Mouse (Mus musculus) bone marrow, adult 2 months (tissue): ENCODE data around the gene Dmrt1. TPM values are rescaled to one million over a fixed set of nuclear protein-coding genes. Genes with fewer than 3 reads are reported as not detected.
A peak's percentile ranks its signal among the peaks of the same experiment; 100 is the strongest.

ENCODE experiments used
- H3K27ac ChIP-seq: fragments of 200-500 bp; 2 replicates; pipeline ENCODE4 v1.5.1; 2012; ENCODE audit warnings: low read depth, mild to moderate bottlenecking, control low read depth, inconsistent platforms, low read length; ENCODE audit not compliant: control insufficient read depth, poor library complexity, insufficient read depth
- H3K4me1 ChIP-seq: fragments of 200-500 bp; 2 replicates; pipeline ENCODE4 v1.6.1; 2011; ENCODE audit warnings: low read length; ENCODE audit not compliant: control insufficient read depth, insufficient read depth
- H3K4me3 ChIP-seq: fragments of 200-500 bp; replicated peaks from 2 replicates; pipeline ENCODE3; 2011; ENCODE audit warnings: mild to moderate bottlenecking, low read depth, low read length, control low read depth; ENCODE audit not compliant: control insufficient read depth
- CTCF ChIP-seq: fragments of 200-500 bp; IDR thresholded peaks from 2 replicates; pipeline ENCODE4 v1.5.1; 2011; ENCODE audit warnings: low read length, control low read depth; ENCODE audit not compliant: control insufficient read depth, insufficient read depth
- POLR2A ChIP-seq: fragments of 200-500 bp; IDR thresholded peaks from 2 replicates; pipeline ENCODE4 v1.6.1; 2011; ENCODE audit warnings: low read depth, mild to moderate bottlenecking, control low read depth, low read length, borderline replicate concordance; ENCODE audit not compliant: control insufficient read depth
- WGBS: fragments of 180-500 bp; shearing (Covaris S2); methylation state at CpG from one replicate; pipeline ENCODE4 v1.1.7; 2018; 5-methylcytosine and 5-hydroxymethylcytosine counted together
- polyA plus RNA-seq: library from polyadenylated mRNA; stranded (reverse); fragments of >200 nt; gene quantifications from 2 replicates; pipeline ENCODE4 v1.2.4, GENCODE M21; 2011; ENCODE audit warnings: low replicate concordance; ENCODE audit not compliant: missing spikeins, insufficient read depth, insufficient read length

Dmrt1 gene
- polyA plus RNA-seq, 1 experiment = not detected

- TF ChIP-seq CTCF = no peak
- no peak for TF ChIP-seq POLR2A
- Histone ChIP-seq H3K27ac (no peak overlapping the region), H3K4me3 (no peak overlapping the region), H3K4me1 (no peaks in the 10 kb centered on the region)
- WGBS = 61% methylated on average over 2 of the region's 2 CpGs
These were observed 15.9 kb upstream of the Dmrt1 start for GRCm38 (mm10) chr19:25489546-25489945.

- H3K4me3 ChIP-seq = no peak overlapping the region
- no peak for TF ChIP-seq POLR2A
- TF ChIP-seq CTCF = no peak
- H3K4me1 ChIP-seq = no peaks in the 10 kb centered on the region
- no peak overlapping the region for H3K27ac ChIP-seq
- 77% methylated on average over 6 of the region's 6 CpGs for WGBS
These were observed 8.0 kb upstream of the Dmrt1 start for GRCm38 (mm10) chr19:25497434-25497833.

GRCm38 (mm10) chr19:25504878-25505277 lies 540 bp upstream of the Dmrt1 start:
- no peak for TF ChIP-seq CTCF
- H3K27ac ChIP-seq = no peak overlapping the region
- WGBS = 20% methylated on average over 10 of the region's 10 CpGs
- H3K4me3 ChIP-seq = no peak overlapping the region
- H3K4me1 ChIP-seq = no peaks in the 10 kb centered on the region

- Histone ChIP-seq H3K27ac (no peak overlapping the region), H3K4me3 (no peak overlapping the region), H3K4me1 (no peaks in the 10 kb centered on the region)
- 7% methylated on average over 23 of the region's 23 CpGs for WGBS
- TF ChIP-seq POLR2A = no peak
These were observed 1.2 kb downstream of the Dmrt1 start for GRCm38 (mm10) chr19:25506616-25507015.

GRCm38 (mm10) chr19:25514986-25515530 lies 9.6 kb downstream of the Dmrt1 start:
- no peaks in the 10 kb centered on the region for H3K4me1 ChIP-seq
- H3K4me3 ChIP-seq = no peak overlapping the region
- no peak for TF ChIP-seq CTCF
- TF ChIP-seq POLR2A = no peak
- H3K27ac ChIP-seq = no peak overlapping the region
- WGBS = 49% methylated on average over 12 of the region's 12 CpGs

GRCm38 (mm10) chr19:25524156-25524555 lies 18.7 kb downstream of the Dmrt1 start:
- Histone ChIP-seq H3K4me1 (no peaks in the 10 kb centered on the region), H3K27ac (no peak overlapping the region), H3K4me3 (no peak overlapping the region)
- TF ChIP-seq POLR2A (no peak), CTCF (no peak)
- 78% methylated on average over 6 of the region's 6 CpGs for WGBS

GRCm38 (mm10) chr19:25525726-25526125 lies 20.3 kb downstream of the Dmrt1 start:
- Histone ChIP-seq H3K4me3 (no peak overlapping the region), H3K27ac (no peak overlapping the region), H3K4me1 (no peaks in the 10 kb centered on the region)
- 96% methylated on average over 20 of the region's 20 CpGs for WGBS
- no peak for TF ChIP-seq CTCF
- TF ChIP-seq POLR2A = no peak

GRCm38 (mm10) chr19:25529673-25530072 lies 24.3 kb downstream of the Dmrt1 start:
- H3K4me1 ChIP-seq = no peaks in the 10 kb centered on the region
- WGBS = 81% methylated on average over 12 of the region's 12 CpGs
- H3K4me3 ChIP-seq = no peak overlapping the region
- H3K27ac ChIP-seq = no peak overlapping the region; the same call in 1 of the 2 replicates
- no peak for TF ChIP-seq POLR2A
- TF ChIP-seq CTCF = no peak

- H3K4me3 ChIP-seq = no peak overlapping the region
- TF ChIP-seq POLR2A (no peak), CTCF (peak; percentile 49; the same call in 1 of the 2 replicates)
- 38% methylated on average over 13 of the region's 13 CpGs for WGBS
- H3K27ac ChIP-seq = no peak overlapping the region; the same call in 1 of the 2 replicates
- peaks cover 3% of the 10 kb centered on the region; the same call in 1 of the 2 replicates for H3K4me1 ChIP-seq
These were observed 40.4 kb downstream of the Dmrt1 start for GRCm38 (mm10) chr19:25545714-25546340.
